Mouse (Mus musculus): ENCODE results near the gene Trpc3.
"Not testable (repeated sequence)": the region's sequence is repeated elsewhere in the genome, so short reads cannot be mapped to it uniquely, and the experiment has no call there.

The Trpc3 gene

DNA sequence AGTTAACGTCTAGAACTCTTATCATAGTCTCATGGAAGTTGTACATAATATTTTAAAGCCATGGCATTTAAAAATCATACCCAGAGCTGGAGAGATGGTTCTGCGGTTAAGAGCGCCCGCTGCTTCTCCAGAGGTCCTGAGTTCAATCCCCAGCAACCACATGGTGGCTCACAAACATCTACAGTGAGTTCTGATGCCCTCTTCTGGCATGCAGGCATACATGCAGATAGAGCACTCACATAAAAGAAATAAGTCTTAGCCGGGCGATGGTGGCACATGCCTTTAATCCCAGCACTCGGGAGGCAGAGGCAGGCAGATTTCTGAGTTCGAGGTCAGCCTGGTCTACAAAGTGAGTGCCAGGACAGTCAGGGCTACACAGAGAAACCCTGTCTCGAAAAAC, 90.2 kb downstream of the Trpc3 start:
- not testable (repeated sequence) for DNase-seq (ENCODE audit: extremely low spot score)

DNA sequence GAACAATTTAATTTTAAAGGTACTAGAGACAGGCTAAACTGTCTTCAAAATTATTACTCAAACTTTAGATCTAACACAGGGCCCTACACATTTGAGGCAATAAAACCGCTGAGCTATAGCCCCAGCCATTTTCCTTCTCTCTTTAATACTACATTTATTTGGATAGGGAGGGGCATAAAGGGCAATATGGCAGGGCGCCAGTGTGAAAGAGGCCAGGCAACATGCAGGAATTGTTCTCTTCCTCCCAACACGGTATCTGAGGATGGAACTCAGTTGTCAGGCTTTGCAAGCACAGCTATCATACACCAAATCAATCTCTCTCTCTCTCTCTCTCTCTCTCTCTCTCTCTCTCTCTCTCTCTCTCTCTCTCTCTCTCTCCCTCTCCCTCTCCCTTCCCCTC, 91.2 kb downstream of the Trpc3 start:
- no peak for DNase-seq (ENCODE audit: extremely low spot score)

DNA sequence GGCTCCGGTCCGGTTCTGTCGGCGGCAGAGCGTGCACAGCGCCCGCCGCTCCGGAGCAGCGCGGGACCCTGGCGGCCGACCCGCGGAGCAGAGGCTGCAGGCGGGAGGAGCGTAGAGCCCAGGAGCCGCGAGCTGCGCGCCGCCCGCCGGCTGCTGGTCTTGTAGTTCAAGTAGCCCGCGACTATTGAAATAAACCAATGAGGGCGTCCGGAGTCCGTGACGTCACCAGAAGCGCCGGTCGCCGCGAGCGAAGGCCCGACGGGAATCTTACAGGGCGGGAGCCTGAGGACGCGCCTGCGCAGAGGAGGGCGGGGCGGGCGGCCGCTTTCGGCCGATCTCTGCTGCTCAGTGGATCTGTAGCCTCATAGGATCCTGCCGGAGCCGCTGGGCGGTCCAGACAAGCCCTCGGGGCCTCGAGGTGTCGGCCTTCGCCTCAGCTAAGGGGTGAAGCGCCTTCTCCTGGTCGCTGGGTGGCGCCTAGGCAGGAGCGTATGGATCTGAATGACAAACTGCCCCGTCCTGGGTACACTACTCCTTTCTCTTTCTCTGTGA, 118.1 kb downstream of the Trpc3 start, which contains the start of gene Ccna2:
Ccna2 (minus strand) TSS at position 324 of the 552 bp plus-strand sequence.
- peak; percentile 98 for DNase-seq (ENCODE audit: extremely low spot score)

DNA sequence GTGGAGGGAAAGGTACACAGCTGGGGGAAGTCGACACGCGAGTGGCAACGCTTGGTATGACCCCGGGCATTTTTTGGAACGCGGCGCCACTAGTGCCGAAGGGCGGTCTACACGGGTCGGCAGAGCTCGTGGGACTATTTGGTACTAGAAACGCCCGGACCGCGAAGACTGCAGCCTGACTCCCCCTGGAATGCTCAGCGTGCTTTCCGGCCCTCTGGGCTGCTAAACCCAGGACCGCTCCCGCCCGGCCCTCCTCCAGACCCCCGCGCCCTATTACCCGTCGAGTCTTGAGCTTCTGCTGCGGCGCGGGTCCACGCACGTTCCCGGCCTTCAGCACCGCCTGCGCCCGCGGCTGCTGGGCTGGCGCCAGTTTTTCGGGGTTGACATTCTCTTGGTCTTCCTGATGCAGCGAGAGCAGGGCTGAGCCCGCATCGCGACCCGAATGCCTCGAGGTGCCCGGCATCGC, 118.6 kb downstream of the Trpc3 start:
- DNase-seq (ENCODE audit: extremely low spot score) = no peak
